ENCODE assay signal across 7 mouse cellular contexts in genomic region chr19:46338331-46338936, GRCm38 (mm10). TPM values are rescaled to one million over a fixed set of nuclear protein-coding genes. Genes with fewer than 3 reads are reported as not detected.
A peak's percentile ranks its signal among the peaks of the same experiment; 100 is the strongest.
DNase-seq lines count a peak whose midpoint lies in the region; ATAC-seq lines count a peak whose summit lies in the region.

Gene Cuedc2 (minus strand): TSS chr19:46338702.

- peak within 1 kb of the TSS; percentile 86 for H3K9ac ChIP-seq in intestine, embryonic 16.5 days (ENCODE audit: low read depth, low read length)
- peak within 1 kb of the TSS; percentile 88 for H3K9ac ChIP-seq in midbrain, embryonic 11.5 days (ENCODE audit: low read length)

- intact Hi-C loops in left cerebral cortex, postnatal 36 days (cut with DNase I): loop anchor here (2.0 kb wide), 1 partner anchor 18 kb away; no protein-coding TSS in a partner anchor

- ATAC-seq in intestine, embryonic 16.5 days: peak; percentile 87
- ATAC-seq in midbrain, embryonic 11.5 days (ENCODE audit: low FRiP score): peak; percentile 91

- DNase-seq in adrenal gland, adult 8-10 months: peak; percentile 96
- DNase-seq in embryo, embryonic 9.5 days (ENCODE audit: extremely low spot score): peak; percentile 98
- peak; percentile 87 to 94 for DNase-seq in gastrocnemius, postnatal 4 days (ENCODE audit: low spot score in 2 of 2)
- DNase-seq in left cerebral cortex, postnatal 36 days (ENCODE audit: low spot score in 2 of 2): peak; percentile 97 to 98
- DNase-seq in midbrain, embryonic 11.5 days (ENCODE audit: low spot score, missing footprints): peak; percentile 100
- DNase-seq in skeletal muscle tissue, adult 2 months (ENCODE audit: low read depth, low spot score): peak; percentile 94

- H3K4me3 ChIP-seq in intestine, embryonic 16.5 days (ENCODE audit: low read length): peak within 1 kb of the TSS; percentile 85
- peak within 1 kb of the TSS; percentile 73 for H3K4me3 ChIP-seq in midbrain, embryonic 11.5 days (ENCODE audit: low read depth, low read length)

- peaks cover 16% of the 10 kb centered on the region for H3K4me1 ChIP-seq in intestine, embryonic 16.5 days (ENCODE audit: control insufficient read depth, insufficient read depth, low read length)
- H3K4me1 ChIP-seq in midbrain, embryonic 11.5 days (ENCODE audit: control insufficient read depth, insufficient read depth, low read length): peaks cover 7% of the 10 kb centered on the region

- H3K27ac ChIP-seq in intestine, embryonic 16.5 days (ENCODE audit: low read length): peak within 1 kb of the TSS; percentile 45
- H3K27ac ChIP-seq in midbrain, embryonic 11.5 days (ENCODE audit: low read depth, low read length): peak within 1 kb of the TSS; percentile 57

- peak within 1 kb of the TSS; percentile 81 for H3K4me2 ChIP-seq in intestine, embryonic 16.5 days (ENCODE audit: low read depth, low read length)
- peak within 1 kb of the TSS; percentile 81 for H3K4me2 ChIP-seq in midbrain, embryonic 11.5 days

- H3K36me3 ChIP-seq in intestine, embryonic 16.5 days (ENCODE audit: control insufficient read depth, insufficient read depth, low read length): no peaks in the 10 kb centered on the region
- H3K36me3 ChIP-seq in midbrain, embryonic 11.5 days (ENCODE audit: control insufficient read depth, insufficient read depth, low read length): no peaks in the 10 kb centered on the region

- no peaks in the 10 kb centered on the region for H3K9me3 ChIP-seq in intestine, embryonic 16.5 days (ENCODE audit: control insufficient read depth, low read length)
- H3K9me3 ChIP-seq in midbrain, embryonic 11.5 days (ENCODE audit: control insufficient read depth, low read length): no peaks in the 10 kb centered on the region

- WGBS in intestine, embryonic 16.5 days: under 1% methylated on average over 31 of the region's 31 CpGs
- WGBS in midbrain, embryonic 11.5 days: 1% methylated on average over 31 of the region's 31 CpGs

- H3K27me3 ChIP-seq in intestine, embryonic 16.5 days (replicated peaks; ENCODE audit: control insufficient read depth, insufficient read depth, low read length): peaks cover 3% of the 10 kb centered on the region; the same call in 1 of the 2 replicates
- no peaks in the 10 kb centered on the region for H3K27me3 ChIP-seq in midbrain, embryonic 11.5 days (ENCODE audit: control insufficient read depth, insufficient read depth, low read length)

RNA-seq across cellular contexts. Expression of gene Cuedc2, which starts in this region (rescaled TPM):
- total RNA-seq in adrenal gland, adult 8-10 months (2022): 100 to 1,000 TPM in 2 of 4 experiments, 10 to 100 TPM in 2; 77.2 to 109 (median 89.6) TPM
- total RNA-seq in gastrocnemius, postnatal 4 days (2021): 100 to 1,000 TPM; 106 to 120 TPM
- 127 and 132 TPM in 2 replicates for polyA plus RNA-seq in intestine, embryonic 16.5 days (2015; fragmentation: Nextera tagmentation; extraction: Ambion mirVana)
- total RNA-seq in left cerebral cortex, postnatal 36 days (2021): 100 to 1,000 TPM; 166 to 216 TPM
- 215 and 221 TPM in 2 replicates for polyA plus RNA-seq in midbrain, embryonic 11.5 days (2014; fragmentation: Nextera tagmentation; extraction: Ambion mirVana)

Comparison
In these comparisons a context has a peak if more than half of its experiments do, and no peak if none do; other contexts are left out.
1. Peak in every context shown above with its lines: DNase-seq, ATAC-seq, H3K4me3 ChIP-seq and H3K27ac ChIP-seq.